Mouse (Mus musculus) spleen, adult 2 months (tissue): Measurements from ENCODE around the gene Vldlr.

ENCODE experiments used
- CTCF ChIP-seq: fragments of 200-500 bp; IDR thresholded peaks from 2 replicates; pipeline ENCODE4 v1.5.1; 2011; ENCODE audit warnings: mild to moderate bottlenecking, inconsistent platforms; ENCODE audit not compliant: insufficient read depth, insufficient read length, insufficient replicate concordance; ENCODE audit errors: extremely low read depth
- POLR2A ChIP-seq: fragments of 200-500 bp; IDR thresholded peaks from 2 replicates; pipeline ENCODE4 v1.6.1; 2011; ENCODE audit warnings: low read depth, low read length, inconsistent platforms

DNA sequence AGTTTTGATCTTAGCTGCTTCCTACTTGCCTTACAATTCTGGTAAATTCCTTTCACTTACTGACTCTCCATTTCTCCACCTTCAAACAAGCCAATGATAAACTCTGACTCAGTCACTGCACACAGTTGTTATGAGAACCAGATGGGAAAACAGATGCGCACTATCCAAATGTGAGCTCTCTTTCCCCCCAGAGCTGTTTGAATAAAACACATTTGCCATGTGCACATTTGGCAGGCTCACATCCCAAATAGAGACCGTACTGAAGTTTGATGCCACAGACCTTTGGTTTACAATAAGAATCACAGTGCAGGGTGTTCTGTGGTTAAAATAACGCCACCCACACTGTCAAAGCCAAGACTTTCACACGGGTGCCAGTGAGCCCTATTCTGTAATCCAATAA is 43.8 kb downstream of the Vldlr start:
- no peak for TF ChIP-seq CTCF
- TF ChIP-seq POLR2A, result no peak
